Mouse (Mus musculus): ENCODE data around the gene Atp8b3.

The Atp8b3 gene

DNA sequence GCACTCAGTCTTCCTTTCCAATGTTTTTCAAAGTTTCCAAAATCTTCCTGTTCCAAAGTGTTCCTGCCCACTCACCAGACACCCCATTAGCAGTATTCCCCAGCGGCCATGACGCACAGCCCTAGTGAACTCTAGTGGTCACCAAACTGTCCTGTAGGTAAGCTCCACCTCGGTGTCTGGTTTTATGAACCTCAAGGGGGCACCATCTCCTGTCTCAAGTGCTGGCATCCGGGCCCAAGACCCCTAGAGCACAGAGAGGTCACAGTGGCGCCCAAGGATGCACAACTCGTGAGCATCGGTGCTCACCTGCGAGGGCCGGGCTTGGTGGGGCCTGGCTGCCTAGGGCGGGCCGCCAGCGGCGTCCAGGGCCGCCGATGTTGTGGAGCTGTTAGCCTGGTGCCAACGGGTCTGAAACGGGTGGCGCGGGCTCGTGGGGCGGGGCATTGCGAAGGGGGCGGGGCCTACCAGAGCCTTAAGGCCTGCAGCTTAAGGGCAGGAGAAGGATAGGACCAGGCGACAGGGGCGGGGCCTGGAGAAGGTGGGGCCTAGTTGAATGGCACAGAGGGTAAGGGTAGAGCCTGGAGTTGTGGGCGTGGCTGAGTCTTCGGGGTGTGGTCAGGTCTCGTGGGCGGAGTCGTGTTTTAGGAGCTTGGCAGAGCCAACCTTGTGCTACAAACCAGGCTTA is at the start of gene Atp8b3:
TSS of gene Atp8b3 (minus strand) at position 415 of the 685 bp plus-strand sequence.
- peak; percentile 99 for DNase-seq (ENCODE audit: low read depth, low spot score)

DNA sequence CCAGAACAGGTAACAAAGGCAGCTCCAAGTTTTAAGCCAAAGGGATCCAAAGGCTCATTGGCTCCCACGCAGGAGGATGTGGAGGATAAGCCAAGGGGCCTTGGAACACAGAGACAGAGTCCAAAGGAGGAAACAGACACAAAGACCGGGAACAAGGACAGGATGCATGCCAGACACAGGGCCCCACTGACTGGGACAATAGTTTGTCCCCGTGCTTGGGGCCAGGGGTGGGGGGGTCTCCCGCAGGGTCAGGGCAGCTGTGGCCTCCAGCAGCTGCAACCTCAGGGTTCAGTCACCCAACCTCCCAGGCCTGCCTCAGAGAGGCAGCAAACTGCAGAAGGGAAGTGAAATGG is 48.4 kb upstream of the Atp8b3 start:
- DNase-seq (ENCODE audit: low read depth, low spot score), result no peak

- DNase-seq (ENCODE audit: low read depth, low spot score), result no peak
Observed at GRCm38 (mm10) chr10:80586407-80587304, 47.7 kb upstream of the Atp8b3 start.

GRCm38 (mm10) chr10:80585581-80585980 is 46.7 kb upstream of the Atp8b3 start:
- no peak for DNase-seq (ENCODE audit: low read depth, low spot score)

- no peak for DNase-seq (ENCODE audit: low read depth, low spot score)
Observed at GRCm38 (mm10) chr10:80584642-80585552, 46.0 kb upstream of the Atp8b3 start.

DNA sequence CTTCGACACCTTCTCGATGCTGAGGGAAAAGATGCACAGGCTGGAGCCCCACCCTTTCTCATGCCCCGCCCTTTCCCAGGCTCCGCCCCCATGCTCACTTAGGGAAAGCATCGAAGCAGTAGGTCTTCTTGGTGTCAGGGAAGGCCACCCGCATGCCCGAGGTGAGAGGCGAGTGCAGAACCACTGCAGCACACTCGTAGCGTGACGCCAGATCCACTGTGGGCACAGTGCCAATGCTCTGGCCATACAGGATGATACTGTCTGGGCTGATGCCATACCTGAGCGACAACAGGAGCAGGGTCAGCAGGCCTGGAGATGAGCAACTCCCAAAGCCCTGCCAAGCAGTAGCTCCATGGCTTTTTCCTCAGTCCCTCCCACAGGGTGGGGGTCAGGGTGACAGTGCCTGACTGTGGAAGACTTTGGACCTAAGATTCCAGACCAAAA is 45.1 kb upstream of the Atp8b3 start:
- no peak for DNase-seq (ENCODE audit: low read depth, low spot score)

- no peak for DNase-seq (ENCODE audit: low read depth, low spot score)
Observed at GRCm38 (mm10) chr10:80583047-80583446, 44.1 kb upstream of the Atp8b3 start.

- peak; percentile 83 for DNase-seq (ENCODE audit: low read depth, low spot score)
Observed at GRCm38 (mm10) chr10:80578911-80579310, 40.0 kb upstream of the Atp8b3 start.

DNA sequence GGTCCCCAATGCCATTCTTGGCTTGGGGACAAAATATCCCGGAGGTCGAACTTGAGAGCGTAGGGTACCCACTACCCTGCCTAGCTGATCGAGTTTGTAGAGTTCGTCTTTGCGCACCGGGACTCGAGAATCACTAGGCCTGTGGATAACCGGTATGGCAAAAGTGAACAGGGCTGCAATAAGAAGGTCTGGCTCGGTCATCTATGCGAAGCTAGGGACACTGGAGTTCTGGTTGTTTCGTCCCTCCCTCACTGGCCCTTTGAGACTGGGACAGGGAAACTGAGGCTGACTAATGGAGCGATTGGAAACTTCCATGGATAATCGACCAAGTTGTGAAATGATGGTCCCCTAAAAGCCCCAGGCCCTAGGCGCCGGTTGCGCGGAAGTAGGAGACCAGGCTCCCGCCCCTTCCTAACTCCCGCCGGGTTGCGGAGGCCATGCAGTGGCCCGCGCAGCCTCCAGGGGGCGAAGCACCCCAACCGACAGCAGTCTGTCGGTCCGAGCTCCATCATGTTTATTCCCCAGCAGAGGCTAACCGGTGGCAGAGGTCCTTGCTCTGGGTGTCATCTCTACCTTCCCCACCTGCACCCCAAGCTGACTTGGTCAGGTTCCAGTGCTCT is 39.3 kb upstream of the Atp8b3 start:
- DNase-seq (ENCODE audit: low read depth, low spot score), result peak; percentile 78

- peak; percentile 96 for DNase-seq (ENCODE audit: low read depth, low spot score)
Observed at GRCm38 (mm10) chr10:80577195-80578130, 38.5 kb upstream of the Atp8b3 start, which contains the start of gene Klf16. Gene Klf16, minus strand, starts transcription at chr10:80577321.

DNA sequence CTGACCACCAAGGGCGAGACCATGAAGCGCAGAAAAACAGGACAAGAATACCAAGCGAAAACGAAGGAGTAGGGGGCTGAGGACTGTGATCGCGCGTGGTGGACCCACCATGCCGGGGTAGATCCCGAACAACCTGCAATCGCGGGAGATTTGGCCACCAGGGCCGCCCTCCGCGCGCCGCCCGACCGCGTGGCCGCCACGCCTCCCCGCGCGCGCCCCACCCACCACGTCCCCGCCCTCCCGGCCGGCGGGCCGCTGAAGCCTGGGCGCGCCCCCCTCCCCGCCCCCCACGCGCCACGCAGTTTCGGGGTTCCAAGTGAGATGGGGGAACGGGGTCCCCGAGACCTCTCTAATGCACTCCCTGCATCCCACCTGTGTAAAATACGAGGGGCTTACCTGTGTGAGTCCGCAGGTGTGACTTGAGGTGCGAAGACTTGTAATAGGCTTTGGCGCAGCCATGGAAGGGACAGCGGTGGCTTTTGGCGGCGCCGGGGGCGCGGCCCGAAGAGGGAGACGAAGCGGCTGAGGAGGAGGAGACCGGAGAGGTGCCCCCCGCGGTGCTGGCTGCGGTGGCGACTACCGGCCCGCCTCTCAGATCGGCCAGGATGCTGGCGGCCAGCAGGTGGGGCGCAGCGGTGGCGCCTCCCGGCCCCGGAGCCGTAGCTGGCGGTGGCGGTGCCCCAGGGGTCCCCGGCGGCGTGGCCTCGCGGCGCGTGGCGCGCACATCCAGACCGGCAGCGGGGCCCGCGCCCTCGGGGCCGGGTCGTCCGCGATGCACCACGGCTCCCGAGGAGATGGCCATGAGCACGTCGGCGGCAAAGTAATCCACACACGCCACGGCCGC is 37.6 kb upstream of the Atp8b3 start:
- DNase-seq (ENCODE audit: low read depth, low spot score), result no peak

GRCm38 (mm10) chr10:80575925-80576324 is 37.0 kb upstream of the Atp8b3 start:
- DNase-seq (ENCODE audit: low read depth, low spot score), result no peak

DNA sequence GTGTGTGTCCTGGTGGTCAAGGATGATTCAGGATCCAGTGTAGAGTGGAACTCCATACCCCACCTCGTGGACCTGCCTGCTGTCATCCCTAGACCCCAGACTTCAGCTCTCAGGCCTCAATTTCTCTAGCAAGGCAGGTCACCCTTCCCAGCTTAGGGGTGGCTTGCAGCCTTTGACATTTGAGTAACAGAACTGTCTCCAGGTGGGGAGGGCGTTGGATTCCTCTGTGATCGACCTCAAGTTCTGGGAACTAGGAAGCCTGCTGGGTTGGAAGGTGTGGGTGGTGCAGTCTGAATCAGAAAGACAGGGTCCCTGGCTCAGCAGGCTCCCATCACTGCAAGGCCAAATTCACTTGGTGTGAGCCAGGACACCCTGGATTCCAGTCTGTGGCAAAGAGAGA is 36.0 kb upstream of the Atp8b3 start:
- no peak for DNase-seq (ENCODE audit: low read depth, low spot score)

GRCm38 (mm10) chr10:80573944-80574343 is 35.0 kb upstream of the Atp8b3 start:
- DNase-seq (ENCODE audit: low read depth, low spot score), result no peak

GRCm38 (mm10) chr10:80572477-80572876 is 33.6 kb upstream of the Atp8b3 start:
- no peak for DNase-seq (ENCODE audit: low read depth, low spot score)

DNA sequence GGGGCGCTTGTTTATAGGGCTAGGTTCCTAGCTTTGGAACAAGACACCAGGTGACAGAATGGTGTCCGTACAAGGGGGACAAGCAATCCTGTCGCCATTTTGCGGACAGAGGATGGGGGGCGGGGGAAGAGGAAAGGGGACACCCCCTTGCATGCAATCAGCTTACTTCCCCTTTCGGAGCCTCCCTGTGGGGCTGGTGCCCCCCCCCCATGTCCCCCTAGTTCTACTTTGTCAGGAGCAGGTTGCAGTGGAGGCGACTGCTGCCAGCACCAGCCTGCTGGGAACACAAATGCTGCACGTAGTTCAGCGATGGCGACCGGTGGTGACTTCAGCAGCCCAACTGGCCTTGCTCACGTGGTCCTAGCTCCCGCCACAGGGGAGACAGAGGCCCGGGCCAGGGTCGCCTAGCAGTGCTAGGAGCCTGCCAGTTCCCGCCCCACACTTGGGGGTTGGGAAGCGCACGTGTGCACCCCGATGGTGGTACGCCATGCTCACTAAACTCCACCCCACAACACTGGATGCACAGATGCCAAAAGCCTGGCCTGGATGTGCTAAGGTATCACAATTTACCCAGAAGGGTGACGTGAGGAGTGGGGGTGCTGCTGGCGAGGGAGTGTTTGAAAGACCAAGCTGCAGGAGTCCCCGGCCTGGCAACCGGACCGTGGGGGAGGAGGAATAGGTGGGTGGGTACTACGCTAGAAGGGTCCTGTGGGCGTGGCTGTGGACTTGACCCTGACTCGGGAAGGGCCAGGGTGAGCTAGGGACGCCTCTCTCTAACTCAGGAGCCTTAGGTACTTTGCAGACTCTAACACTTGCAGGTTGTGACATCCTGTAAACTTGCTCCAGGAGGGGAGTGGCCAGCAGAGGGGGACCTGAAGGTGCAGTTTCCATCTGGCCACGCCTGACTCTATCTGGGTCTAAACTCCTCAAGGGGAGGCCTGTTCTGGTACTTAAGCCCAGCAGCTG is 32.2 kb upstream of the Atp8b3 start:
- DNase-seq (ENCODE audit: low read depth, low spot score), result no peak

- DNase-seq (ENCODE audit: low read depth, low spot score), result no peak
Observed at GRCm38 (mm10) chr10:80570419-80570818, 31.5 kb upstream of the Atp8b3 start.

GRCm38 (mm10) chr10:80569664-80570066 is 30.7 kb upstream of the Atp8b3 start:
- DNase-seq (ENCODE audit: low read depth, low spot score), result peak; percentile 84

Data from c-Kit-negative CD71-positive TER-119-positive erythroid progenitor cells, embryonic 14.5 days (primary cell).